Mouse (Mus musculus): ENCODE results near the gene Galnt7.

- TF ChIP-seq GATA1 (IDR thresholded peaks at IDR 0.05; ENCODE audit: low read length) (no peak), TAL1 (IDR thresholded peaks at IDR 0.05; ENCODE audit: low read length) (no peak)
Measured at GRCm38 (mm10) chr8:57623955-57624354, 28.9 kb downstream of the Galnt7 start.

Data from erythroblast, embryonic 14.5 days (primary cell).